Mouse (Mus musculus): ENCODE results near the gene Olfr479.
"Not testable (repeated sequence)": the region's sequence is repeated elsewhere in the genome, so short reads cannot be mapped to it uniquely, and the experiment has no call there.

Olfr479 gene

DNA sequence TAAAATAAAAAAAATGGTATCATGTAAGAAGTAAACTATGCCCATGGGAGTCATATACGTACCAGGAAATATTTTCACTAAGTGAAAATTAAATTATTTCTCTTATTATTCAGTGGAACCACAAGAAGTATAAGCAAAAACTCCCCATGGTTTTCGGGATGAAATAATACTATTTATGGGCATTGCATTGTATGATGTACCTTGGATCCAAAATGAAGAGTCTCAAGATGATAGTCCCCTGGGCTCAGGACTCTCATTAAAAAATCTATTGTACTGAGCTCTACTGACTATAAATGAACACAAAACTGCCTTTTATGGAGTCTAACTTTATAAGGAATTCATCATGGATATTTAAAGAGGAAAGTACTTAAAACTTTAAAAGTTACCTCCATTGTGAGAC lies at the start of gene Olfr479:
Gene Olfr479 (plus strand): TSS at position 301 of the 400 bp plus-strand sequence.
- no peak for DNase-seq (ENCODE audit: low spot score in 2 of 2)

DNA sequence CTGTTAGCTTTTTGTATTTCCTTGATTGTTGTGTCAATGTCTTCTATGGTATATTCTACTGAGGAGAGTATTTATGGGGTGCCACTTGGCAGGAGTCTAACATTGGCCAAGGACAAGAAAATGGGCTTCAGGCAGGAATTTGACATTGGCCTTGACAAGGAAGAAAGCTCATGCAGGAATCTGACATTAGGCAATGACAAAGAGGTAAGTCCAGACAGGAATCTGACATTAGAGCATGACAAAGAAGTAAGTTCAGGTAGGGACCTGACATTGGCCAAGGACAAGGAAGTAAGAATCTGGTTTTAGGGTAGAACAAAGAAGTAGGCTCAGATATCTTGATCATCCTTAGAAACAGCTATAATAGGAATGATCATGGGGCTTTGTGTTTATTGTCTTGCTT lies 36.2 kb upstream of the Olfr479 start:
- DNase-seq (ENCODE audit: low spot score in 2 of 2), result not testable (repeated sequence)

DNA sequence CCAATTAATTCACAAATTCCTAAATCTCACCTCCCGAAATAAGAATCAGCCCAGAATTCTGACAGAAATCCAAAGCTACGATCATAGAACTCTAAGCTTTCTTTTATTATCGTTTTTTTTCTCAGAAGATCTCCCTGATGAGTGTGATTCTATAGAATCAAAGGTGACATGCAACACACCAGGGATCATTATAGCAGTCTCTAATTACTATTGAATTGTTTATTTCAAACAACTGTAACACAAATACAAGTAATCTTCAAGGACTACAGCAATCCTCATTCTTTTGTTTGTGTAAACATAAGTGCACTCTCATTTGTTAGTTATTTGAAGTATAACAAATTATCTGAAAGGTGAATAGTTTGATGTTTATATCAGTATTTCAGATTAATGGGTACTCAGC lies 16.6 kb upstream of the Olfr479 start, which contains the start of gene Olfr478:
Gene Olfr478 (minus strand): TSS at position 101 of the 400 bp plus-strand sequence.
- DNase-seq (ENCODE audit: low spot score in 2 of 2), result no peak

GRCm38 (mm10) chr7:108067246-108067645 lies 16.8 kb downstream of the Olfr479 start, which contains the start of gene Olfr480:
TSS of gene Olfr480 (minus strand) at chr7:108067346.
- DNase-seq (ENCODE audit: low spot score in 2 of 2), result no peak

DNA sequence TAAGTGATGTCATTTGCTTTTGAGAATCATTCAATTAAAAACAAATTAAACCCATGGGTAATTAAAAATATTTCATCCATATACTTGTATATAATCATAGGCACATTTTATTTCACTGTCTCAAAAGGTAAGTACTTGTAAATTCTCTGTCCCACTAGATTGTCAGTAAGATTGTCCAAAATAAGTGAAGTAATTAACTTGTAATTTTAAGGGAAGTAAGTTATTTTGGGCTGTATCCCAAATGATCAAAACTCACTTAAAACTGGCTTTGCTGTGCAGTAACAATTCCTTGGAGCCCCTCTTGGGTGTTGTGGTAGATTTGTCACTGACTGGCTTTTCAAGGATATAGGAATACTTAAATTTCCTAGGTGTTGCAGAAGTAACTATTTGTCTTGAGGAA lies 29.1 kb downstream of the Olfr479 start, which contains the start of gene Olfr481:
Gene Olfr481 (plus strand): TSS at position 301 of the 400 bp plus-strand sequence.
- no peak for DNase-seq (ENCODE audit: low spot score in 2 of 2)

- DNase-seq (ENCODE audit: low spot score in 2 of 2), result no peak
Measured at GRCm38 (mm10) chr7:108097486-108097885, 47.0 kb downstream of the Olfr479 start, which contains the start of gene Olfr482. TSS of gene Olfr482 (minus strand) at chr7:108097586.

GRCm38 (mm10) chr7:108100549-108100948 lies 50.1 kb downstream of the Olfr479 start, which contains the start of gene Olfr483:
TSS of gene Olfr483 (plus strand) at chr7:108100849.
- DNase-seq (ENCODE audit: low spot score in 2 of 2), result no peak

All from urinary bladder, postnatal 36 days (tissue).